Mouse (Mus musculus): ENCODE measurements around the gene Hbb-bh1.
"Not testable (repeated sequence)": the region's sequence is repeated elsewhere in the genome, so short reads cannot be mapped to it uniquely, and the experiment has no call there.

The Hbb-bh1 gene

DNA sequence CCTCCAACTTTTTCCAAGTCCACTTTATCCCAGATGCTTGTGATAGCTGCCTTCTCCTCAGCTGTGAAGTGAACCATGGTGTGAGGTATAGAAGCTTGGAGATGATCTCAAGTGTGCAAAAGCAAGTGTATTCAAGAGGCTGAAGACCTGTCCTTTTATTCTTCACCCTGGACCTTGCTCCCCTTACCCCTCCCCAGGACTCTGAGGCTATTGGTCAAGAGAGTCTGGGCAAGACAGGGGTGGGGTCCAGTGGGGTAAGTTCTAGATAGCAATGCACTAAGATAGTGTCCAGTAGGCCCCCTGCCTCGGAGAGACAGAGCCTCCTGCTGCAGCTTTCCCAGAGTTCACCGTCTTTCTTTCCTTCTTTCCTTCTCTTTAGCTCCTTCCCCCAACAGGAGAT, at the start of gene Hbb-bh1:
Hbb-bh1 (minus strand) TSS at position 131 of the 400 bp plus-strand sequence.
- CTCF ChIA-PET, result no interaction called here

DNA sequence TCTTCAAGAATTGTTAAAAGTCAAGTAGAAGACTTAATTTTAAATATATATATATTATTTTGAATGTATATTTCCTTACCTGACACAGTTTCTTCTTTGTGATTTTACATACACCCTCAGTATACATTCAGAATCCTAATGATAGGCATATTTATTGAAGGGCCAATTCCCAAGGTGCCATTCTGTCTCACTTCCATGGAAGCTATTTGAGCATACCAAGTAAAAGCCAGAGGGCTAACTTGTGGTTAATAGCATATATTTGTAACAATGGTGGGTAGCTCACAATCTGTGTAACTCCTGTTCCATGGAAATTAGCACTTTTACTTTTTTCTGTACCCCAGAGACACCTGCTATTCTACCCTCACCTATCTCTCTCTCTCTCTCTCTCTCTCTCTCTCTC, 43.2 kb upstream of the Hbb-bh1 start, which contains the start of gene Olfr66:
Olfr66 (minus strand) TSS at position 101 of the 400 bp plus-strand sequence.
- CTCF ChIA-PET, result interaction anchor here (0.9 kb wide), 1 partner anchor 16 kb away, joined by 13 read pairs; no protein-coding TSS in a partner anchor

GRCm38 (mm10) chr7:103877093-103877492, 34.1 kb upstream of the Hbb-bh1 start:
- CTCF ChIA-PET, result no interaction called here

GRCm38 (mm10) chr7:103874451-103874850, 31.5 kb upstream of the Hbb-bh1 start:
- CTCF ChIA-PET, result no interaction called here

DNA sequence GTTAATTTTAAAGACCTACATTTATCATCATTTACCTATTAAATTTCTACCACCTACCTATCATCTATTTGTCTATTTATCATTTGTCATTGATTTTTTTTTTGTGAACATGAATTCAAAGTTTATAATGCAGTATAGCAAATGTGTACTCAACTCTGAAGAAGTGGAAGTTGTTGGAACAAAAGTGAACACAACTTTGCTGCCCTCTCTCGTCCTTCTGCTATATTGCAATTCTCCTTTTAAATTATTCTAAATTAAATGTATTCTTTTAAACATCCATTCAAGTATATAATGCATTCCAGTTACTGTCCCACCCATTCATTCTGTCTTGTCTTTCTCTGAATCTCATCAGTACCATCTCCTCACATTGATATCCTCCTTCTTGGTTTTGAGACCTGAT, 30.1 kb upstream of the Hbb-bh1 start:
- CTCF ChIA-PET, result no interaction called here

DNA sequence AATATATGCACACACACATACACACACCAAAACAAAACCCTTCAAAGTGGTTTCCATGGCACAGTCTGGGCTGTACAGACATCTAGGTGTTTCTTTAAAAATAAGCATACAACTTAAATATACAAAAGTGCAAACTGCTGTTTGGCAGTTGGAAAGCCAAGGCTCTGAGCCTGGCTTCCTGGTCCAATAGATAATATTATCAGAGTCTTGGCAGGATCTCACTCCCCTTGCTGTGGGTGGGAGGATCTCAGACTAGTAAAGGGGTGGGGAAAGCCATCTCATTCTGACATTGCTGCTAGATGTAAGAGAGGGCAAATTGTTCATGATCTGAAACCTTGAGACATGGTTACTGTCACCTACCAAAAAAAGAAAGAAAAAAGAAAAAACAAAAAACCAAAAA, 27.7 kb upstream of the Hbb-bh1 start:
- CTCF ChIA-PET, result no interaction called here

DNA sequence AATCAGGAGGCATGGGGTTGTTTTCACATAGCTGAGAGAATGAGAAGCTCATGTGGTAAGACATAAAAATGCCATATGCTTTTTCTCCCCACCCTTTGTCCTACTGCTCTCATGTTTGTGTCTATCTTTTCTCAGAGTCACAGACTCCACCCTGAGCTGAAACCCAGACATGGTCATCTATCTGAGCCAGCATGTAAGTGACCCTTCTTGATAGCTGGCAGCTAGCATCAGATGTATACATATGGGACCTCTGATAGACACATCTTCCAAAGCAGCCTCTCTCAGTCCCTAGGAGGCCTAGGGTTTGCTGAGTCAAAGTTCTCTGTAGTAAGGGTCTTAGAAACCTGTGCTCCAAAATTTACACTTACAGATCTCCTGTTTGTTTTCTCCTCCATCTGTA, 22.8 kb upstream of the Hbb-bh1 start:
- CTCF ChIA-PET, result no interaction called here

GRCm38 (mm10) chr7:103861531-103861930, 18.6 kb upstream of the Hbb-bh1 start:
- CTCF ChIA-PET, result interaction anchor here (0.6 kb wide), 1 partner anchor 67 kb away, joined by 3 read pairs; no protein-coding TSS in a partner anchor

- CTCF ChIA-PET, result interaction anchor here (0.6 kb wide), 1 partner anchor 67 kb away, joined by 3 read pairs; no protein-coding TSS in a partner anchor
Observed at GRCm38 (mm10) chr7:103860855-103861254, 17.9 kb upstream of the Hbb-bh1 start.

- CTCF ChIA-PET, result no interaction called here
Observed at GRCm38 (mm10) chr7:103859076-103859475, 16.1 kb upstream of the Hbb-bh1 start.

DNA sequence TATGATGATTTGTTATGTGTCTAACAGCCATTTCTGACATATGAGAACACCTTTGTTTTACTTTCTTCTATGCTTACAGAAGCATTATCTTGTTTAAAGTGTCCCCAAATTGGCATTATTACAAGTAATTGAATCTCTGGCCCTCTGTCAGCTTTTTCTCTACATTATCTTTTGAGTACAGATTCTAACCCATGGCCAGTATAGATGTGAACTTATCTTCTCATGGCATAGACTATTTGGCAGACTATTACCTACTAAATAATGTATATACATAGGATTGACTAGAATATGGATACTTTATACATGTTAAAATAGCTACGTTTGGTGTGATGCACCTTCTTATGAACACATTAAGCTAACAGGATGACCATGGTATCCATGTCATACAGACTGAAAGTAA, 11.7 kb upstream of the Hbb-bh1 start:
- CTCF ChIA-PET, result no interaction called here

- CTCF ChIA-PET, result no interaction called here
Observed at GRCm38 (mm10) chr7:103853090-103853489, 10.1 kb upstream of the Hbb-bh1 start, which contains the start of gene Hbb-y. Gene Hbb-y (minus strand): TSS chr7:103853216.

GRCm38 (mm10) chr7:103844525-103845325, 1.8 kb upstream of the Hbb-bh1 start:
- CTCF ChIA-PET, result no interaction called here

DNA sequence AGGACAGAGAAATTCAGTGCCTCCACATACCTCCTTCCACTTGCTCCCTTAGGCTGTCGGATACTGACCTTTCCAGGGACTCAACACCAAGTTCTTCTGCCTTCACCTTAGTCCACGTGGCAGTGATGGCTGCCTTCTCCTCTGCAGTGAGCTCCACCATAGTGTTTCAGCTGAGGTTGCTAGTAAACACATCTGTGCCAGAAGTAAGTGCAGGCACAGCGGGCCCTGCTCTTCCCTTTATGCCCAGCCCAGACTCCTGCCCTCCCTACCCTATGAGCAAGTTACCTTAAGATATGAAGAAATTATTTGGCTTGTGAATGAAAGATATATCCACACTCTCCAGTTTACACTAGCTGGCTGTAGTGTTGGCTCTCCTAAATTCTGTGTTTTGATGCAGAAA, 2.7 kb downstream of the Hbb-bh1 start, which contains the start of gene Hbb-bh2:
Hbb-bh2 (minus strand) TSS at position 253 of the 400 bp plus-strand sequence.
- CTCF ChIA-PET, result no interaction called here

DNA sequence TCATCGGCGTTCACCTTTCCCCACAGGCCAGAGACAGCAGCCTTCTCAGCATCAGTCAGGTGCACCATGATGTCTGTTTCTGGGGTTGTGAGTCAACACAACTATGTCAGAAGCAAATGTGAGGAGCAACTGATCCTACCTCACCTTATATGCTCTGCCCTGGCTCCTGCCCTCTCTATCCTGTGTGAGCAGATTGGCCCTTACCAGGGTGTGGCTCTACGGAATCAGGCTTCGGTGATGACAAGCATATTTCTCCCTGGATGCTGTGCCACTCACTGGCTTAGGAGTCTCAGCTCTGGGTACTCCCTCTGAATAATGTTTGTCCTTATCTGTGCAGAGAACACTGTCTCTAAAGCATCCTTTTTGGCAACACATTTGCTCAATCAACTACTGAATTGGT, 15.2 kb downstream of the Hbb-bh1 start, which contains the start of gene Hbb-bs:
Hbb-bs (minus strand) TSS at position 289 of the 400 bp plus-strand sequence.
- CTCF ChIA-PET, result no interaction called here

- CTCF ChIA-PET, result not testable (repeated sequence)
Observed at GRCm38 (mm10) chr7:103827139-103827538, 15.8 kb downstream of the Hbb-bh1 start.

DNA sequence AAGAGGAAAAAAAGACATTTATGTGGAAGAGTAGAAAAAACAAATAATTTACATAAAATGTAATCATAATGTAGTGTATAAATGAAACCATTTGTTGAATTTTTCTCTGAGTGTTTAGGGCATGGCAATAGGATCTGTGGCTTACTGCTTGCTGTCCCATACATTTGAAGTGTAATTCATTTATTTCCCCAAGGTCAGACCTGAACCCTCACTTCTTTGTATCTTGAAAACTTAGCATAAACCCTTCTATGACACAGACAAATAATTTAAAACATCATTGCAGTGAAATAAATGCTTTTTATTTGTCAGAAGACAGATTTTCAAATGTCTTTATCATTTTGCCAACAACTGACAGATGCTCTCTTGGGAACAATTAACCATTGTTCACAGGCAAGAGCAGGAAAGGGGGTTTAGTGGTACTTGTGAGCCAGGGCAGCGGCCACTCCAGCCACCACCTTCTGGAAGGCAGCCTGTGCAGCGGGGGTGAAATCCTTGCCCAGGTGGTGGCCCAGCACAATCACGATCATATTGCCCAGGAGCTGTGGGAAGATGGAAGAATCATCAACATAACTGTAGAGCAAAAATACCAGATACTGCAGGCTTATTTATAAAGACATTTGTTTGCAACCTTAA, 16.6 kb downstream of the Hbb-bh1 start:
- CTCF ChIA-PET, result no interaction called here

DNA sequence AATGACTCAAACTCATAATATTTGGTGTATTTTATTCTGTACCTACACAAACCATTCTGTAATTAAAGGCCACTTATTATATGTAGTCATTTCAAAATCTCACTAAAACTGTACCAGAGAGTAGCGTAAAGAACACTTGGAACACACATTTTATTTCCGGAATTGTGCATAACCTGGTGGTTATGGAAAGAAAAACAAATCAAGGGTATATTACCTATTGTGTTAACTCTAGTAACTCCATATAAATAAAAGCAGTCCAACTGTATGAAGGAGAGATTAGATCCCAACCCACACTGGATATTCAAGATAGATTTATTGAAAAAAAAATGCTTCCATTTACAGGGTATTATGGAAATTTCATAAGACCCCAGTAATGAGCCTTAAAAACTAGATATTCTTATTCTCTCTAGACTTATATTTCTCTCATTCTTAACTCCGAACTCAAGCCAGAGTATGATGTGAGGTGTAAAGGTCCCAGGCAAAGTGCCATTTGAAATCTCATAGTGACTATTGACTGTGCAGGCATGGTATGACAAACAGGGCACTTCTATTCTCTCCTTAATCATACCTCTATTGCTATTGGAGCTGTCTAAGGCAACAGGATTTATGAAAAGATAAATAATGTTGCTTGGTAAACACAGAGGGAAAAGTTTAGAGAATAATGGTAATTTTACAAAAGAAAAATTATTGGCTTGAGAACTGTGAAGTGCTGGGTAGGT, 17.3 kb downstream of the Hbb-bh1 start:
- CTCF ChIA-PET, result no interaction called here

- CTCF ChIA-PET, result no interaction called here
Observed at GRCm38 (mm10) chr7:103824597-103824996, 18.4 kb downstream of the Hbb-bh1 start.

DNA sequence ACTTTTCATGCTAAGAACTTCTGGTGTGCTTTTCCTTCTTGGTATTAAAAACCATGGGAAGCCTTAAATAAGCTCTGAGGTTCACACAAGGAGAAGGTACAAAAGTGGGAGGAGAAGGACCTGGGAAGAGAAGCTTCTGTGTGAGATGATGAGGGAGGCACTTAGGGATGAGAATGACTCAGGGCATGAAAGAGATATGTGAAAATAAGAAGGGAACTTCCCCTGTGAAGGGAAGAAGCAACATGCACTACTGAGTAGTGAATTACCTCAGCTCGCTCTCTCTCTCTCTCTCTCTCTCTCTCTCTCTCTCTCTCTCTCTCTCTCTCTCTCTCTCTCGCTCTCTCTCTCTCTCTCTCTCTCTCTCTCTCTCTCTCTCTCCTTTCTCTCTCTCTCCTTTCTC, 27.9 kb downstream of the Hbb-bh1 start:
- CTCF ChIA-PET, result not testable (repeated sequence)

- CTCF ChIA-PET, result interaction anchor here (0.6 kb wide), 1 partner anchor 1187 kb away, joined by 7 read pairs; no protein-coding TSS in a partner anchor
Observed at GRCm38 (mm10) chr7:103813766-103814165, 29.2 kb downstream of the Hbb-bh1 start, which contains the start of gene Hbb-bt. Gene Hbb-bt (minus strand): TSS chr7:103813996.

DNA sequence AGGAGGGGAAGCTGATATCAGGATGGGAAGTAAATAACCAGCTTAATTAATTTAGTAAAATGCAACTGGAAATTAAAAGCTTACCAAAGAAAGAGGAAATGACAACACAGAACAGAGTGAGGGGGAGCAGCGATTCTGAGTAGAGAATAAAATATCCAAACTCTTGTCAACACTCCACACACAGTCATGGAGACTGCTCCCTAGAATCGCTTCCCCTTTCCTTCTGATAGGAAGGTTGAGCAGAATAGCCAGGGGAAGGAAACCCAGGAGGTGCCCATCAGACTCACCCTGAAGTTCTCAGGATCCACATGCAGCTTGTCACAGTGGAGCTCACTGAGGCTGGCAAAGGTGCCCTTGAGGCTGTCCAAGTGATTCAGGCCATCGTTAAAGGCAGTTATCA, 29.8 kb downstream of the Hbb-bh1 start:
- CTCF ChIA-PET, result interaction anchor here (0.6 kb wide), 1 partner anchor 1187 kb away, joined by 7 read pairs; no protein-coding TSS in a partner anchor
